Mouse (Mus musculus): ENCODE results near the gene Acta2. TPM values are rescaled to one million over a fixed set of nuclear protein-coding genes. Genes with fewer than 3 reads are reported as not detected.

Acta2 gene
- total and polyA plus RNA-seq, 3 experiments: 0.13 to 0.31 TPM; not detected in 1

DNA sequence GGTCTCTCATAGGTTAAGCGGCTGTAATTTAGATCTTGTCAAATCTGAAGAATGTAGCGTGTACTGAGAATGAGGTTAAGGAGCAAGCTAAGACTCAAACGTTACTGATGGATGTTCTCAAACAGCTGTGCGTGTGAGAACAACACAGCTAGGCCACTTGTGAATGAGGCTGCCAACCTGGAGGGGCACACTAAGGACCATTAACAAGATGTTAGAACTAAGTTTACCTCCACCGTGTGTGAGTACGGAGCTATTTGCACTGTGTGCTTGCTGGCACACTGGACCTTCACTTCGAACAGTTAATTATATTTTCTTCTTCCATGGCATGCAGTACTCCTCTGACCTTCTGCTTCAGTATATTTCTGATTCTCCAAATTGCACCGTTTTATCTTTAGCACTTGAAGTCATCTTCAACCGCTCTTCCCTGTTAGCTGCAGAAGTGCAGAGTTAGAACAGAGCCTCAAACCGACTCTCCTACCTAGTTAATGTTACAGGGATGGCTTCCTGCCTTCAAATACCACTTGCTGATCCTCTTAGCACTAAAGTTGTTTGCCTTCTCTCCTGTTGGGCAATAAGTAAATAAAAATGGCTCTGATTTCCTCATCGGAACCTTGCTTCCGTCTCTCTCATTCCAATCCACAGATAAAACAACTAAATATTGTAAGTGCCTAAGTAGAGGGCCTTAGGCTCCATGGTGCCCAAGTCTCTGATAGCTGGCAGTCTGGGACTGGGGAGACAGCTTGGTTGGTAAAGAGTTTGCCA lies 42.7 kb downstream of the Acta2 start:
- Histone ChIP-seq H3K79me2 (replicated peaks; ENCODE audit: control insufficient read depth, extremely low read depth, insufficient read depth, poor library complexity, severe bottlenecking) (peaks cover 19% of the 10 kb centered on the region), H3K9ac (ENCODE audit: insufficient read depth, low read depth) (no peak overlapping the region), H3K4me3 (replicated peaks in 1 of 3; ENCODE audit: low read depth in 2 of 3, low read length in 2 of 3, poor library complexity in 1 of 3) (no peak overlapping the region), H3K4me1 (ENCODE audit: control insufficient read depth in 1 of 2, insufficient read depth in 2 of 2) (peaks cover 6 to 81% of the 10 kb centered on the region in 2 experiments), H3K36me3 (replicated peaks in 1 of 2; ENCODE audit: control insufficient read depth in 1 of 2, insufficient read depth in 1 of 2, low read length in 1 of 2) (peaks cover 17 to 54% of the 10 kb centered on the region in 2 experiments), H3K27me3 (replicated peaks) (no peaks in the 10 kb centered on the region), H3K27ac (ENCODE audit: insufficient read depth, low read depth) (no peak overlapping the region), H3K9me3 (replicated peaks; ENCODE audit: low read length) (no peaks in the 10 kb centered on the region), H3K4me2 (ENCODE audit: insufficient read depth, low read depth, poor library complexity, severe bottlenecking) (no peak overlapping the region)
- TF ChIP-seq BHLHE40 (IDR thresholded peaks at IDR 0.05; ENCODE audit: low read depth, low read length) (no peak), USF1 (IDR thresholded peaks at IDR 0.05; ENCODE audit: low read depth, low read length) (no peak), MAZ (IDR thresholded peaks at IDR 0.05; ENCODE audit: low read depth, low read length) (no peak), CHD2 (IDR thresholded peaks at IDR 0.05; ENCODE audit: low read length) (no peak), ELF1 (IDR thresholded peaks at IDR 0.05; ENCODE audit: low read depth, low read length) (no peak), USF2 (conservative IDR thresholded peaks at IDR 0.05; ENCODE audit: low read depth, low read length) (no peak), POLR2AphosphoS2 (IDR thresholded peaks at IDR 0.05; ENCODE audit: low read depth, low read length) (no peak), SMC3 (IDR thresholded peaks at IDR 0.05; ENCODE audit: low read depth, low read length) (no peak), HCFC1 (IDR thresholded peaks at IDR 0.05; ENCODE audit: low read depth, low read length) (no peak), E2F4 (IDR thresholded peaks at IDR 0.05; ENCODE audit: insufficient replicate concordance, low read depth, low read length) (no peak), TCF12 (IDR thresholded peaks at IDR 0.05; ENCODE audit: low read depth, low read length) (no peak), NELFE (IDR thresholded peaks at IDR 0.05; ENCODE audit: low read depth, low read length) (no peak), MEF2A (IDR thresholded peaks at IDR 0.05; ENCODE audit: borderline replicate concordance, low read depth, low read length) (no peak), EP300 (IDR thresholded peaks at IDR 0.05; ENCODE audit: low read length) (no peak), MYC (IDR thresholded peaks at IDR 0.05; ENCODE audit: low read depth, low read length) (no peak), JUN (IDR thresholded peaks at IDR 0.05; ENCODE audit: insufficient read depth, low read depth, low read length) (no peak), IRF4 (IDR thresholded peaks at IDR 0.05; ENCODE audit: low read depth, low read length) (no peak)
- in situ Hi-C loops (cut with MboI; ENCODE audit: low pct_ligation_motif_present, low pct_unique_long_range_greater_than_20kb, low sequenced_read_pairs): no loop called here
- dilution Hi-C loops (cut with MboI; ENCODE audit: extremely low pct_ligation_motif_present, extremely low pct_unique_long_range_greater_than_20kb, low sequenced_read_pairs): no loop called here
- no peak for DNase-seq (ENCODE audit: extremely low read depth)

DNA sequence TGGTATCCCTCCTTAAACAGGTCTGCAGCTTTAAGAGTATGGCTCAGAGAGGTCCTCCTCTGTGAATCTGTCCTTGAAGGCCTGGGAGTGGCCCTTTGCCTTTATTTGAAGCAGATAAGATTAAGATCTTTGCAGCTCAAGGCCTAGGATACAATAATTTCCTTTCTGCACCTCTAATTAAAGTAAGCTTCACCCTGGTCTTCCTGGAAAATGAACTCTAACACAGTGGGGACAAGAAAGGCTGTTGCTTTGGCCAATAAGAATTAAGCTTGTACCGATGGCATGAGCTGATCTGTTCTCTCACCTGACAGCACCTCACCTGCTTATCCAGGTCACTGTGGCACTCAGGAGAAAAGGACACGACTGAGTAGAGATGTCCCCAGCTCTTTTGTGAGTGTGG lies 44.5 kb downstream of the Acta2 start:
- DNase-seq (ENCODE audit: extremely low read depth): no peak
- in situ Hi-C loops (cut with MboI; ENCODE audit: low pct_ligation_motif_present, low pct_unique_long_range_greater_than_20kb, low sequenced_read_pairs): no loop called here
- Histone ChIP-seq H3K27me3 (replicated peaks) (no peaks in the 10 kb centered on the region), H3K79me2 (replicated peaks; ENCODE audit: control insufficient read depth, extremely low read depth, insufficient read depth, poor library complexity, severe bottlenecking) (peaks cover 21% of the 10 kb centered on the region), H3K27ac (ENCODE audit: insufficient read depth, low read depth) (no peak overlapping the region), H3K4me2 (ENCODE audit: insufficient read depth, low read depth, poor library complexity, severe bottlenecking) (no peak overlapping the region), H3K36me3 (replicated peaks in 1 of 2; ENCODE audit: control insufficient read depth in 1 of 2, insufficient read depth in 1 of 2, low read length in 1 of 2) (peaks cover 16 to 52% of the 10 kb centered on the region in 2 experiments), H3K9me3 (replicated peaks; ENCODE audit: low read length) (no peaks in the 10 kb centered on the region), H3K9ac (ENCODE audit: insufficient read depth, low read depth) (no peak overlapping the region), H3K4me3 (replicated peaks in 1 of 3; ENCODE audit: low read depth in 2 of 3, low read length in 2 of 3, poor library complexity in 1 of 3) (no peak overlapping the region), H3K4me1 (ENCODE audit: control insufficient read depth in 1 of 2, insufficient read depth in 2 of 2) (peaks cover 6 to 69% of the 10 kb centered on the region in 2 experiments)
- dilution Hi-C loops (cut with MboI; ENCODE audit: extremely low pct_ligation_motif_present, extremely low pct_unique_long_range_greater_than_20kb, low sequenced_read_pairs): no loop called here
- TF ChIP-seq ZNF384 (IDR thresholded peaks at IDR 0.05; ENCODE audit: low read depth, low read length) (no peak), JUND (conservative IDR thresholded peaks at IDR 0.05; ENCODE audit: low read depth, low read length) (no peak), ZKSCAN1 (IDR thresholded peaks at IDR 0.05; ENCODE audit: borderline replicate concordance, low read depth, low read length) (no peak), MAX (IDR thresholded peaks at IDR 0.05; ENCODE audit: low read length) (no peak), TCF12 (IDR thresholded peaks at IDR 0.05; ENCODE audit: low read depth, low read length) (no peak), POLR2A (IDR thresholded peaks at IDR 0.05; ENCODE audit: low read depth, low read length) (no peak), E2F4 (IDR thresholded peaks at IDR 0.05; ENCODE audit: insufficient replicate concordance, low read depth, low read length) (no peak), KAT2A (IDR thresholded peaks at IDR 0.05; ENCODE audit: insufficient replicate concordance, low read length) (no peak), UBTF (IDR thresholded peaks at IDR 0.05; ENCODE audit: low read depth, low read length) (no peak), NELFE (IDR thresholded peaks at IDR 0.05; ENCODE audit: low read depth, low read length) (no peak), EP300 (IDR thresholded peaks at IDR 0.05; ENCODE audit: low read length) (no peak)

Measured in CH12.LX (cell line).